8 mouse cellular contexts compared by ENCODE assay signal in genomic region chr9:59660421-59660820, GRCm38 (mm10). TPM values are rescaled to one million over a fixed set of nuclear protein-coding genes. Genes with fewer than 3 reads are reported as not detected.
DNase-seq lines count a peak whose midpoint lies in the region; ATAC-seq and TF ChIP-seq lines count a peak whose summit lies in the region.

No protein-coding gene starts in this region.

- intact Hi-C loops in gastrocnemius, adult 2 months (cut with DNase I) = no loop called here

- H3K9me3 ChIP-seq in intestine, embryonic 14.5 days (ENCODE audit: control insufficient read depth, low read length) = no peaks in the 10 kb centered on the region
- H3K9me3 ChIP-seq in lung, postnatal 0 days (ENCODE audit: low read length) = no peaks in the 10 kb centered on the region

- TF ChIP-seq EP300 in lung, postnatal 0 days (IDR thresholded peaks at IDR 0.05) = no peak

- H3K27me3 ChIP-seq in intestine, embryonic 14.5 days (replicated peaks; ENCODE audit: control insufficient read depth, insufficient read depth, low read length) = no peaks in the 10 kb centered on the region
- no peaks in the 10 kb centered on the region for H3K27me3 ChIP-seq in lung, postnatal 0 days (replicated peaks; ENCODE audit: insufficient read depth, low read length)

- H3K4me2 ChIP-seq in intestine, embryonic 14.5 days (ENCODE audit: low read length) = peak overlapping the region; percentile 91
- peak overlapping the region; percentile 37 for H3K4me2 ChIP-seq in lung, postnatal 0 days (replicated peaks; ENCODE audit: low read depth, low read length)

- WGBS in intestine, embryonic 14.5 days = 68% methylated on average over 10 of the region's 10 CpGs
- WGBS in lung, postnatal 0 days = 35% methylated on average over 10 of the region's 10 CpGs

- peaks cover 30% of the 10 kb centered on the region for H3K4me1 ChIP-seq in intestine, embryonic 14.5 days (replicated peaks; ENCODE audit: control insufficient read depth, insufficient read depth, low read length)
- H3K4me1 ChIP-seq in lung, postnatal 0 days (ENCODE audit: insufficient read depth, low read depth, low read length) = peaks cover 20% of the 10 kb centered on the region

- no peak for ATAC-seq in CD4-positive, CD25-positive, alpha-beta regulatory T cell, adult 4 months
- no peak for ATAC-seq in intestine, embryonic 14.5 days (replicated peaks; ENCODE audit: low FRiP score, low TSS enrichment, low read depth)
- ATAC-seq in lung, postnatal 0 days = no peak

- peak overlapping the region; percentile 99 for H3K27ac ChIP-seq in gastrocnemius, adult 2 months
- no peak overlapping the region for H3K27ac ChIP-seq in intestine, embryonic 14.5 days (ENCODE audit: low read depth)
- H3K27ac ChIP-seq in lung, postnatal 0 days (ENCODE audit: low read length) = peak overlapping the region; percentile 43

- peak overlapping the region; percentile 93 for H3K4me3 ChIP-seq in gastrocnemius, adult 2 months
- H3K4me3 ChIP-seq in intestine, embryonic 14.5 days (ENCODE audit: low read depth, low read length) = peak overlapping the region; percentile 95; the same call in 1 of the 2 replicates
- no peak overlapping the region for H3K4me3 ChIP-seq in lung, postnatal 0 days (ENCODE audit: low read depth, low read length)

- TF ChIP-seq CTCF in gastrocnemius, adult 2 months (IDR thresholded peaks at IDR 0.05) = no peak
- no peak for TF ChIP-seq CTCF in lung, postnatal 0 days (IDR thresholded peaks at IDR 0.05)

- H3K9ac ChIP-seq in intestine, embryonic 14.5 days (ENCODE audit: low read length) = no peak overlapping the region
- H3K9ac ChIP-seq in lung, postnatal 0 days (replicated peaks; ENCODE audit: low read depth) = no peak overlapping the region

- peaks cover 55% of the 10 kb centered on the region for H3K36me3 ChIP-seq in intestine, embryonic 14.5 days (ENCODE audit: control insufficient read depth, insufficient read depth, low read length)
- peaks cover 5% of the 10 kb centered on the region; the same call in 1 of the 2 replicates for H3K36me3 ChIP-seq in lung, postnatal 0 days (ENCODE audit: insufficient read depth, low read length)

- DNase-seq in CD4-positive, CD25-positive, alpha-beta regulatory T cell, adult 2 months (ENCODE audit: low read depth, low spot score) = peak; percentile 20
- DNase-seq in brain, adult 2 months (ENCODE audit: low read depth, low spot score) = peak; percentile 82
- DNase-seq in gastrocnemius, adult 2 months = peak; percentile 86
- no peak for DNase-seq in intestine, embryonic 14.5 days (ENCODE audit: low spot score)
- DNase-seq in lung, postnatal 0 days (ENCODE audit: low spot score) = no peak
- no peak for DNase-seq in B cell, adult 2 months
- no peak for DNase-seq in urinary bladder, postnatal 14 days (ENCODE audit: low spot score)

RNA-seq across cellular contexts. Expression of gene Pkm, which starts 4.3 kb away (rescaled TPM):
- 1,000 to 10,000 TPM in 1 of 2 experiments, 100 to 1,000 TPM in 1; 810 to 1,266 TPM for polyA plus RNA-seq in CD4-positive, CD25-positive, alpha-beta regulatory T cell, adult 4 months (2017; shearing (Covaris generic))
- total RNA-seq in gastrocnemius, adult 2 months (2021) = 1,000 to 10,000 TPM; 2,556 to 3,331 TPM
- 1,482 and 1,573 TPM in 2 replicates for polyA plus RNA-seq in intestine, embryonic 14.5 days (2014; fragmentation: Nextera tagmentation; extraction: Ambion mirVana)
- polyA plus RNA-seq in lung, postnatal 0 days (2015; fragmentation: Nextera tagmentation; extraction: Ambion mirVana) = 318 and 331 TPM in 2 replicates

RNA-seq across cellular contexts. Expression of gene Gramd2, which starts 19.5 kb away (rescaled TPM):
- polyA plus RNA-seq in CD4-positive, CD25-positive, alpha-beta regulatory T cell, adult 4 months (2017; shearing (Covaris generic)) = not detected
- under 1 TPM; 0.11 to 0.13 TPM for total RNA-seq in gastrocnemius, adult 2 months (2021)
- polyA plus RNA-seq in intestine, embryonic 14.5 days (2014; fragmentation: Nextera tagmentation; extraction: Ambion mirVana) = 1.2 and 1.3 TPM in 2 replicates
- polyA plus RNA-seq in lung, postnatal 0 days (2015; fragmentation: Nextera tagmentation; extraction: Ambion mirVana) = 68.0 and 95.2 TPM in 2 replicates

RNA-seq across cellular contexts. Expression of gene Parp6, which starts 43.3 kb away (rescaled TPM):
- polyA plus RNA-seq in CD4-positive, CD25-positive, alpha-beta regulatory T cell, adult 4 months (2017; shearing (Covaris generic)) = 10 to 100 TPM; 35.0 to 53.6 TPM
- total RNA-seq in gastrocnemius, adult 2 months (2021) = 10 to 100 TPM; 25.7 to 26.0 TPM
- 35.3 and 36.9 TPM in 2 replicates for polyA plus RNA-seq in intestine, embryonic 14.5 days (2014; fragmentation: Nextera tagmentation; extraction: Ambion mirVana)
- 18.3 and 22.1 TPM in 2 replicates for polyA plus RNA-seq in lung, postnatal 0 days (2015; fragmentation: Nextera tagmentation; extraction: Ambion mirVana)

Comparison
In these comparisons a context has a peak if more than half of its experiments do, and no peak if none do; other contexts are left out.
1. DNase-seq: peak in CD4-positive, CD25-positive, alpha-beta regulatory T cell, adult 2 months (single experiment), brain, adult 2 months (single experiment) and gastrocnemius, adult 2 months (single experiment); none in intestine, embryonic 14.5 days (single experiment), lung, postnatal 0 days (single experiment), B cell, adult 2 months (0 of 2) and urinary bladder, postnatal 14 days (single experiment).
2. RNA of gene Gramd2, which starts 19.5 kb away (polyA plus RNA-seq): 68.0 to 95.2 TPM in lung, postnatal 0 days; 1.2 to 1.3 TPM in intestine, embryonic 14.5 days and not detected in CD4-positive, CD25-positive, alpha-beta regulatory T cell, adult 4 months; every median in the first group is over 10 times any median in the second.